Mouse (Mus musculus) retina, embryonic 14.5 days (tissue): ENCODE data around the gene Dctn1.
A peak's percentile ranks its signal among the peaks of the same experiment; 100 is the strongest.

Experiments
- DNase-seq: peaks from one replicate; pipeline ENCODE4 v3.0.0-alpha.2; 2015; ENCODE audit warnings: low spot score

The Dctn1 gene

DNA sequence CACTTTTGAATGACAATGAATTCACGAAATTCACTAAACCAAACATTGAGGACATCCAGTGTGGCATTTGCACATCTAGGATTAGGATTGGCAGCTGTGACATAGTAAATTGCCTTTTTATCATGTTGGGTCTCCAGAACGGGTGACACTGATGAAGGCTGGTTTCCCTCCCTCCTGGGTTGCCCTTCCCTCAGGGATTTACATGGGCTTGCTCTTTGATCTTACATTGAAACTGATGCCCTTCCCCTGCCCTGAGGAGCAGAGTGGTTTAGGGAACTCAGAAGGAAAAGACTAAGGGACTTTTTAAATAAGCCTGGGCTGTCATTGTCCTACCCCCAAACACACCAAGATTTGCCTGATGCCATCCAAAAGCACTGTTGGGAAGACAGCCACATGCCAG, 65.8 kb downstream of the Dctn1 start:
- DNase-seq = no peak

DNA sequence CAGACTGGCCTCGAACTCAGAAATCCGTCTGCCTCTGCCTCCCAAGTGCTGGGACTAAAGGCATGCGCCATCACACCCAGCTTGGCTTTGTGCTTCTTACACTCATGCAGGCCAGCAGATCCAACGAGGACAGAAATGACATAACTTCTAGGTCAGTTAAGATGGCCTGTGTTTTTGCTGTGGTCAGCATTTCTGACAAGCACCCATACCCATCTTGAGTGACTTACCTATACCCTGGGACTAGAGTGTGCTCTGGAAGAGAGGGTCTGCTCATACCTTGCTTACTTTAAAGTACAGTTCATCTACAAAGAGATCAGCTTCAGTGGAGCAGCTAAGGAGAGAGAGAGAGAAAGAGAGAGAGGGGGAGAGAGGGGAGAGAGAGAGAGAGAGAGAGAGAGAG, 67.6 kb downstream of the Dctn1 start:
- no peak for DNase-seq

DNA sequence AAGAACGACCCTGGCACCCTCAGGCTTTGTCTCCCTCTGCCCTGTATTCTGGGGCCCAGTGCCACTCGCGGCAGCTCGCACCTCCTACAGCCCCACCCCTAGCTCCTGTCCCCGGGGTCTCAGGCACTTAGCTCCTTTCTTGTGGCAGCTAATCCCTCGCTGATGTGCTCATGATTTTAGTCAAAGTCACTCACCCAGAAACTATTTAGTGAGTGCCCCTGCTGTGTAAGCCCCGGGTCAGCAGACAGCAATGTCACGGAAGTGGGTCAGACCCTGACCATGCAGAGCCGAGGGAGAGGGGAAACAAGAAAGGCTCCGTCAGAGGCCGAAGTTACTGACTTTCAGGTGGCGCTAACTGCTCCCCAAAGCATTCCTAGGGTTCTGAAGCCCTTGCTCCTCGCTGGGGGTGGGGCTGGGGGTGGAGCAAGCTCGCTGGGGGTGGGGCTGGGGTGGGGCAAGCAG, 68.6 kb downstream of the Dctn1 start:
- peak; percentile 90 for DNase-seq

DNA sequence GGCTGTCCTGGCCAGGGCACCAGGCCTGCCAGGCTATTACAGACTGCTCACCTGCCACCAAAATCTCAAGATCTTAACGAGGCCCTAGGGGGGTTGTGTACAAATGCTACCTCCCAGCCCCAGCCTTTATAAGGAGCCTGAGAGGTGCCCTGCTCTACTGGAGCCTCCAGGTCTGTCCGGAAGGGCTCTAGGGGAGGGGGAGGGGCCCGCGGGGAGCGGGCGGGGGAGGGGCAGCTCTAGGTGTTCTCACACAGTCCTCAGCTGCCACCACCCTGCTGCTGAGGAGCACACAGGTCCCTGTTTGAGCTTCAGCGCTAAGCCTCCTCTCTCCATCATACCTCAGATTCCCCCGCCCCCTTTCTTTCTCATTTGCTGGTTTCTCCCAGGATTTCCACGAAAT, 71.4 kb downstream of the Dctn1 start:
- DNase-seq = no peak

DNA sequence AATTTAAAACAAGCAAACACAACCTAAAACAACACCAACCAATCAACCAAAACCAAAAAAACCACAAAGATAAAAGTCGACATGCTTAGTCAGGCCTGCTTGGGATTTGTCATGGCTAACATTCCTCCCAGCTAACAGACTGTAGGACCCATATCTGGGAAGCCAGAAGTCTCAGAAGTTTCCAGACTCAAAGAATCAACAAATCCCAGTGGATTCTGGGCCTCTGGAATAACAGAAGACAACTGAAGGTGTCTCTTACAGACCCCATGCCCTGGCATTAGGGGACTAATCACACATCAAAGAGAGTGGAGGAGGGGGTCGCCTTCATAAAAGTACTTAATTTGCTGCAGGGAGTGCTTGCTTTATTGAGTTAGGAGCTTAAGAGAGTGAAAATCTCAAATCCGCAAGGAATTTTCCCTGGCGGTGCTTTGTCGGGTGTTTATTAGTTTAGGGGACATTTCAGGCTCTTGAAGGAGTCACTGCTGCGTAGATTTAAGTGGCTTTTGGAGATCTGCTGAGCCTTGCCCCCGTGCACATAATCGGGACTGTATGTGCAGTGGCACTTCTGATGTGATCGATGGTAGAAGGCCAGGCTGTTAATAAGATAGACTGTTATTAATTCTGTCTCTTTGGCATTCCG, 78.8 kb downstream of the Dctn1 start:
- DNase-seq = no peak

DNA sequence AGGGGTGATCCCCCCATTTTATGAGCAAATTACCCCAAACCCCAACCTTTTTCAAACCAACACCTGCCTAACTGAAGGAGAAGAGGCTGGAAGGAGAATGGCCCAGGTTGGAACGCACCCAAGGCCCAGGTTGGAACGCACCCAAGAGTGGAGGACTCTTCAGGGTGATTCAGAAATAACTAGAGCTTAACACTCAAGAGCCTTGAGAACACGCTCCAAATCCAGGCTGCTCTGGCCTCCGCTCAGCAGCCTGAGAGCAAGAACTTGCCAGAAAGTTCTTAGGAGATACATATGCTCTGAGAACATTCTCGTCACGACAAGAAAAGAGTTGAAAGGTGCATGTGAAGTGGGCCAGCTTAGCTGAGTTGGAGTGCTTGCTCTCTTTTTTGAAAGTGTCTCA, 79.4 kb downstream of the Dctn1 start:
- DNase-seq = no peak

DNA sequence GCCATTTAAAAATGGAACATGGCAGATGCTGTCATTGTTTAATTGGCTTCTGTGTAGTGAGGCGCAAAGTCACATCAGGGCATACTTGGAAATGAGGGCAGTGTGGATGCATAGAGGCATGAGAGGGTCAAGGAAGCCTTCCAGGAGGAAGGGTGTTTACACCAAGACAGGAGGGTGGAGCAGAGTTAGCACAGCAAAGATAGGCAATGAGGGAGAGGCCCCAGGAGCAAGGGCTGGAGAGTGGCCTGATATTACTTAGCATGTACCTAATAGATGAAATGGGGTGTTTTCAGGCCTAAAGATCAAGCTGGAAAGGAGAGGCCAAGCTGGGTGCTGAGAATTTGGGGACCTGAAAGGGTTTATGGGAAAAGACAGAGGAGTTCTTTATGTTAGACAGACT, 80.3 kb downstream of the Dctn1 start:
- no peak for DNase-seq

DNA sequence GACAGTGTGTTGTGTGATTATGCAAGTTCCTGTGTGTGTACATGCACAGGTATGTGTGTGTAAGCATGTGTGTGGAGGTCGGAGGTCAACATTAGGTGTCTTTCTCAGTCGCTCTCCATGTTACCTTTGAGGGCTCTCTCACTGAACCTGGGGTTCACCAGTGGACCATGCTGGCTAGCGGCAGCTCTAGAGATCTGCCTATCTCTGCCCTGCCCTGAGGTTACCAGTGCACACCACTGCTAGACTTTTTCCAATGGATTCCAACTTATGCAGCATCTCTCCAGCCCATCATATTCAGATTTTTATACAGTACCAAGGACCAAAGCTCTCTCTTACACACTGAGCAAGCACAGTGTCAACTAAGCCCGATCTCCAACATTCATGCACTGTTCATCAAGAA, 81.0 kb downstream of the Dctn1 start:
- DNase-seq = no peak

DNA sequence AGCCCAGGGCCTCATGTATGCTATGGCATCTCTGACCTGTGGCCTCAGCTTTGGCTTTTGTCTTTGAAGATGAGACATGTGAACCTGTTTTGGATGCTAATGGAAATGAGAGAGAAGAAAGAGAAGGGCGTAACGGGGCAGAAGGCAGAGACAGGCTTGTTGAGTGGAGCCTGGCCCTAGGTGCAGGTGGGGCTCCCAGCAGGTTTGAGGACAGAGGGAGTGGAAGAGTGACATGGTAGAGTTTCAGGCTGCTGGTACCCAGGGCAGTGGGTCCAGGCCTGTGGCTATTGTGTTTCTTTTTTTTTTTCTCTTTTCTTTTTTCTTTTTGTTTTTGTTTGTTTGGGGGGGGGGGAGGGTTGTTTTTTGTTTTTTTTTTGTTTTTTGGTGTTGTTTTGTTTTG, 81.4 kb downstream of the Dctn1 start:
- DNase-seq = no peak
